Mouse (Mus musculus): Measurements from ENCODE around the gene Cldn19.
"Not testable (repeated sequence)": the region's sequence is repeated elsewhere in the genome, so short reads cannot be mapped to it uniquely, and the experiment has no call there.

Cldn19 gene

DNA sequence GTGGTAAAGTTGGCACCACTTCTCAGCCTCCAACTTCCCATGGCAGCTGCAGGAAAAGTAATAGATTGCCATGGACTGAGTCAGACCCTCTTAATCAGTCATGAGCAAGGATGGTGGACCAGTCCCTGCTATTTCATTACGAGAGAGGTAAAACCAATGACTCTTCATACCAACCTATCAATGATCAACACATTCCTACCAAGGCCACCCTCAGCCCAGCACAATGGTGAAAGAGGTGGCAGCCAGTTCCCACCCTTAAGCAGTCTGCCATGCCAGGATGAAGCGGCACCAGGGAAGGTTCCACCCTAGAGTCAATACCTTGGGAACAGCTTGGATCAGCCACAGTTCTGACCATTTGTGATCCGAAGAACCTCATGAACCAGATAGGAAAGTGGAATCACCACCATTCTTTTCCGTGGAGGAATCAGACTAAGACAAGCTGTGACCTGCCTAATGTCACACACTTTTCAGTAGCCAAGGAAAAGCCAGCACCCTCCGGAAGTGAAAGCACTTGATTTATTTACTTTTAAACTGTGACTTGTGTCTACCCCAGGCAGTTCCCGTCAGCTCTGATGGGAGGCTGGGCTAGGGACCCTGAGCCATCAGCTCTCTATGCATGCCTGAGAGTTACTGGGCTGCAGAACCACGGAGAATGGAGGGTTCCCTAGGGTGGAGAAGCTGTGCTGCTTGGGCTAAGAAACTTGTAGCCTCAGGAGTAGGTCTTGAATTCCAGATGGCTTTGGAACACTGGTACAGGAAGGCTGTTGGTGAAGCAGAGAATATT is 3.0 kb upstream of the Cldn19 start:
- DNase-seq (ENCODE audit: low read depth, low spot score): no peak

- no peak for DNase-seq (ENCODE audit: low read depth, low spot score)
These were observed 1.1 kb upstream of the Cldn19 start for GRCm38 (mm10) chr4:119254012-119254618.

GRCm38 (mm10) chr4:119257083-119257482 is 1.9 kb downstream of the Cldn19 start:
- no peak for DNase-seq (ENCODE audit: low read depth, low spot score)

- DNase-seq (ENCODE audit: low read depth, low spot score): no peak
These were observed 4.4 kb downstream of the Cldn19 start for GRCm38 (mm10) chr4:119259344-119260254.

GRCm38 (mm10) chr4:119261087-119261713 is 6.0 kb downstream of the Cldn19 start:
- no peak for DNase-seq (ENCODE audit: low read depth, low spot score)

DNA sequence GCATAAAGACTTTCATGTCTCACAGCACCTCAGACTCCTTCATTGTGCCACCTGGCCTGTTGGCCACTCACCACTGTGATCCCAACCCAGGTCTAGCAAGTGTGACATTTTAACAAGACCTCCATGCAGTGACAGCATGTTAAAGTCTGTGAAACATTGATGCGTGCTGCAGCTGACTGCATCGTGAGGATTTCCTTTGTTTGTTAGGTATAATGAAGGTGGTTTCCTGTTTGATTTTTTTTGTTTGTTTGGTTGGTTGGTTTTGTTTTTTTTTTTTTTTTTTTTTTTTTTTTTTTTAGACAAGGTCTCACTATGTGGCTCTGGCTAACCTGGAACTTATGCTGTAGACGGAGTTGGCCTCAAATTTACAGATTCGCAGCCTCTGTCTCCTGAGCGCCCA is 7.3 kb downstream of the Cldn19 start:
- DNase-seq (ENCODE audit: low read depth, low spot score): no peak

DNA sequence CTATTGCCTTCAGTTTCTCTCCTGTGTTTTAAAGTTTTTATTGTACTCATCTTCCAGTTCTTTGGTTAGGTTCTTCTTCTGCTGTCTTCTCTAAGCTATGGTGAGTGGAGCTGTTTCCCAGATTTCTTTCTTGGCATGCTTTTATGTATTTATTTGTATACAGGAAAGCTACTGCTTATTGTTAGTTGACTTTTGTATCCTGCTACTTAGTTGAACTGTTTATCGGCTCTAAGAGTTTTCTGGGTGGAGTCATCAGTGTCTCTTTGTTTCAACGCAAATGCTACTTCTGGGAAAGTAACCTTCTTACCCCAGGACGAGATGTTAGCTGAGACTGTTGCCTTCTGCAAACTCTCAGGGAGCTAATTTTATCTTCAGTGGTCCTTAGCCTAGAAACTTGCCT is 8.2 kb downstream of the Cldn19 start:
- no peak for DNase-seq (ENCODE audit: low read depth, low spot score)

DNA sequence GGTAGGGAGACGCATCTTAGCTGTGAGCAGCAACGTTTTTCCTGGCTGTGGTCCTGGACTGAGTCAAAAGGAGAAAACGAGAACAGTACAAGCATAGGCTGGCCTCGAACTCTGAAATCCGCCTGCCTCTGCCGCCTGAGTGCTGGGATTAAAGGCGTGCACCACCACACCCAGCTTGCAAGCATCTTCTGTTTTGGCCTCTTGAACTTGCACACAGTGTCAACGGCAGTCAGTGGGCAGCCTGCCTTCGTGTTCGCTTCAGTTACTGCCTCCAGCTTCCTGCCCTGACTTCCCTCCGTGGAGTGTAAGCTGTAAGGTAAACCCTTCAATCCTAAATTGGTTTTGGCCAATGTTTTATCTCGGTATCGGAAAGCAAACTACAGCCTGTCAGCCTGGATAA is 11.4 kb downstream of the Cldn19 start:
- no peak for DNase-seq (ENCODE audit: low read depth, low spot score)

DNA sequence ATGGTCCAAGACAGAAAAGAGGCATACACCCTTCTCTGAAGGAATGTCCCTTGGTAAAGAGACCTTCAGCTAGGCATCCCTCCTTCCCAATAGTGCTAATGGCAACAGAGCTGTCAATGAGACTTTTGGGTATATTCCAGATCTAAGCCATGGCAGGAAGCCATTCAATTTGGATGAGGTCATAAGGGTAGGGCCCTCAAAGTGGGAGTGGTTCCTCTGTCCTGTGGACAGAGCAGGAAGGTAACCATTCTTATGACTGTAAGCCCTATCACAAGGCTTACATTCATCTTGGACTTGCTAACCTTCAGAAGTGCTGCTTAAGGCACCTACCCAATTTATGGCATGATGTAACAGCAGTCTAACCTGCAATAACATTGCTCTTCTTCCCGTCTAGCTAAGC is 19.4 kb downstream of the Cldn19 start:
- DNase-seq (ENCODE audit: low read depth, low spot score): no peak

- no peak for DNase-seq (ENCODE audit: low read depth, low spot score)
These were observed 20.0 kb downstream of the Cldn19 start for GRCm38 (mm10) chr4:119275226-119275625.

DNA sequence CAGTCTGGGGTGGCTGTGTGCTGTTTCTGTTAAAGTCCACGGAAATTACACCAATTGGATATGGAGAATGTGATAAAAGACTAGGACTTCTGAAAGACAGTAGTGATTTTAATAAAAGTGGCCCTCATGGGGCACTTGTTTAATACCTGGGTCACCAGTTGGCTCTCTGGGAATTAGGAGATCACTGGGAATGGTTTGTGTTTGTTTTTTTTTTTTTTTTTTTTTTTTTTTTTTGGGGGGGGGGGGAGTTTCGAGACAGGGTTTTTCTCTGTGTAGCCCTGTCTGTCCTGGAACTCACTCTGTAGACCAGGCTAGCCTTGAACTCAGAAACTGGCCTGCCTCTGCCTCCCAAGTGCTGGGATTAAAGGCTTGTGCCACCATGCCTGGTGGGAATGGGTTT is 20.5 kb downstream of the Cldn19 start:
- DNase-seq (ENCODE audit: low read depth, low spot score): no peak

DNA sequence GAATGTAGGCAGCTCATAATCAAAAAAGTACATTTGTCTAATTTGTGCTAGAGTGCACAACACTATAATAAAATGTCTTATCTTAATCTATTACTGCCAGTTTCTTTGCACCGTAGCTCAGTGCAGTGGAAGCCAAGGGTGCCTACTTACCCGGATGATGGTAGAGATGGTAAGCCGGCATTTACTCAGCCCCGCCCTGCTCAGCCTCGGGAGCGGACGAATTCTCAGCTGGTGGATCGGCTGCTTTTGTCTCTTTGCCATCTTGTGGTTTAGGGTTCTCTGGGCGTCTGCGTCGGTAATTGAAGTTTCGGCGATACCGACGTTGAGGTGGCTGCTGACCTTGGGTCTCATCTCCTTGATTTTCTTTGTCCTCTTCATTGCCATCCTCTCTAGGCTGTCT is 23.6 kb downstream of the Cldn19 start:
- DNase-seq (ENCODE audit: low read depth, low spot score): not testable (repeated sequence)

GRCm38 (mm10) chr4:119284861-119285260 is 29.6 kb downstream of the Cldn19 start:
- no peak for DNase-seq (ENCODE audit: low read depth, low spot score)

DNA sequence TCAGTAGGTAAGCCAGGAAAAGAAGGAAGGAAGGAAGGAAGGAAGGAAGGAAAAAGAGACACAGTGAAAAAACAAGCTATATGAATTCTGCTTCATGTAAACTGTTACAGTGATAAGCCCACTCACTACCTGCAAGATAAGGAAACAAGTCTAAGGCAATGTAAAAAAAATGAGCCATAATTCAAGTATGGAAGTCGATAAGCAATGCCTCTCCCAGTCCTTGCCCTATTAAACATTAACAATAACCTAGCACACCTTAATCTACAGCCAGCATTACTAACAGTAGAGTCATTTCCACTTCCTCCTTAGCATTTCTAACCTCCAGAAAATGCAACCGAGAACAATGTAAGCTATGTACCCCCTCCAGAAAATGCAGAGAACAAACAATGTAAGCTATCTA is 30.1 kb downstream of the Cldn19 start:
- no peak for DNase-seq (ENCODE audit: low read depth, low spot score)

DNA sequence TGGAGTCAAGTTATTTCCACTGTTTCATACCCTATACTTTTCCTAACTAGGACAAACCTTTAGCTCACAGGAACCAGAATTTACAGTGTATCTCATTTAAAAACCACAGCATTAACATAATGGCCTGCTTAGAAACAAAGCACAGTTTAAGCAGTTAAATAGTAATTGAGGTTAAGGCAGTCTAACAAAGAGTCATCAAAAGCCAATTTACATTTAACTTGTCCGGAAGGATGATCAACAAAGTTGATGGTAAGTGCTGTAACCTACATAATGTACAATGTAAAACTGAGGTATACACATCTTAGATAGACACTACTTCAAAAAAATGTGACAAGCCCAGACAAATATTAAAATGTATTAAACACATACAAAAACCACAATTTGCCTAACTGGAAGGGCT is 36.7 kb downstream of the Cldn19 start:
- DNase-seq (ENCODE audit: low read depth, low spot score): no peak

GRCm38 (mm10) chr4:119292771-119293573 is 37.8 kb downstream of the Cldn19 start:
- peak; percentile 72 for DNase-seq (ENCODE audit: low read depth, low spot score)

DNA sequence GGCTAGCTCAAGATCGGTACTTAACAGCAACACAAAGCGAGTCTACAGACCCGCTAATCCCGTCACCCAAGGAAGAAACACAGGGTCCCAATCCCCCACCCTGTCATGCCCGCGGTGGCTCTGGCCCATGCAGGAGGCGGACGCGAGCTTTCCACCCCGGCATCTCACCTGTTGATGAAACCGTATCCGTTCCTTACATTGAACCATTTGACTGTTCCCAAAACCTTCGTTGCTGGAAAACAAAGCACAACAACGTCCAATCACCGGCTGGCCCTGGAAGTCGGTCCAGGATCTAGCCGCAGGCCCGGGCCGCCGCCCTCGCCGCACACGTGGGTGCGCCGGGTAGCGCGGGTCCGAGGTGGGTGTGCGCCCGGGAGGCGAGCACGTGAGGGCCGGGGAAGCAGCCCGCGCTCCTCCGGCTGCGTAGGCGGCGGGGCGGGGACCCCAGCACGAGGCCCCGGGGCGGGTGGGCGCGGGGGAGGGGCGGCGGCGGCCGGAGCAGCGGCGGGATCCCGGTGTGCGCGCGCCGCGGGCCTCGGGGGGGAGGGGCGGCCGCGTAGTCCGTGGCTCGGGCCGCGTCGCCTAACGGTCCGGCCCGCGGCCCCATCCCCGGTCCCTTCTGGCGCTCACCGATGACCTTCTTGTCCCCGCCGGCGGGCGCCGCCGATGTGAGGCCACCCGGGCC is 38.5 kb downstream of the Cldn19 start:
- DNase-seq (ENCODE audit: low read depth, low spot score): peak; percentile 53

DNA sequence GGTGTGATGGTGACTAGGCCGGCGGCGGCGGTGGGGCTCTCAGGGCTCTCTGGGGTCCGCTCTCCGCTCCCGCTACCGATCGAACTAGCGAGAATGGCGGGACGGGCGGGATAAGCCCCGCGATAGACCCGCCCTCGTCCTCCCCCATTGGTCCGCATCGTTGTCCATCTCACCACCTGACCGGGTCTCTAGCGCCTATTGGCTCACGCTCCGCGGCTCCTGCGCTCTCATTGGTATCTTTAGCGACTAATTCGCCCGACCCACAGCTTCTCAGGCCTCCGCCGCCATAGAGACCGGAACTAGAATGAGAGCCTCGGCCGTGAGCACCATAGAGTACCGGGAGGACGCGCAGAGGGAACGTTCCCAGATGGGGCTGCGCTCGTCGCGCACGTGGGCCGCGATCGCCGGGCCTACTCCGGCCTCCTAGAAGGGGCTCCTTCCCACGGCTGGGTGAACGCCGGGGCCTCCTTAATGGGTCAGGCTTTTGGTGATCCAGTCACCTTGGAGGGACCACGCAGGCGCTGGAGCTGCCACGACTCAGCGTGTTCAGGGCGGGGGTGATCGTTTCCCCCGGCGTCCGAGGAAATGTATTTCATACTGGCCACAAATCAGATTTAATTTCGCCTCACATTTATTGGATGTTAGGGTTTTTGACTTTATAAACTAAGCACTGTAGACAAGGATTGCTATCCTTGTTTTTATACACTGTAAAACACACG is 39.4 kb downstream of the Cldn19 start, which contains the start of gene Ybx1:
Gene Ybx1 (minus strand): TSS at position 190 of the 719 bp plus-strand sequence.
- DNase-seq (ENCODE audit: low read depth, low spot score): peak; percentile 97

DNA sequence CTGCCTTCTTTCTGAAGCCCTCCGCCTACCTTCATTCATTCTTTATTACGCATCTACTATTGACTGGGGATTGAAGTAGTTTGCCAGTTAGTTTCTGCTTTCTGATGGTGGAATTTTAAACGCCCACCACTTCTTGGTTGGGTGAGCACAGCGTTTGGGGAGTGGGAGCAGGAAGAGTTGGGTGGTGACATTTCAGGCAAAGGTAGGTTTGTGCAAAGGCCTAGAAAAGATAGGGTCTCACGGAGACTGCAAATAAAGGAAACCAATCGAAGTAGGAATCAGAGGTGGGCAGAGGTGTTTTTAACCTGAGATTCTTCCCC is 39.9 kb downstream of the Cldn19 start:
- no peak for DNase-seq (ENCODE audit: low read depth, low spot score)

DNA sequence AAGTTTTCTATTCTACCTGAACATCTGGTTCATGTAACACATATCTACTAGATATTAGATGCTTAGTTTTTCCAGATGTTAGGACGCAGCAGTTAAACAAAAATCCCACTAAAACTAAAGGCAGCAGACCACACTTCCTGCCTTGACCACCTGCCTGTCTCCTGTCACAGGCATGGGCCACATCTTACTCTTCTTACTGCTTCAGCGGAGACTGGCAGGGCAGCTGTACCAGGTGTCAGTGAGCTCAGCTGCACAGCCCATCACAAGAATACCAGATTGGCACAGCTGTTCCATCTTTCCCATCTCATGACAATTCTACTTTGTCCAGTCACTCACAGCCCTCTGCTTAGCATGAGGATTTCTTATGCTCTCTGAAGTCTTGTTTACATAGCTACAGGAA is 42.1 kb downstream of the Cldn19 start:
- no peak for DNase-seq (ENCODE audit: low read depth, low spot score)

Data from CD4-positive helper T cell, adult 2 months (primary cell).